Mouse (Mus musculus) stomach, embryonic 14.5 days (tissue): ENCODE measurements around the gene Slc44a3. TPM values are rescaled to one million over a fixed set of nuclear protein-coding genes. Genes with fewer than 3 reads are reported as not detected.
"Not testable (repeated sequence)": the region's sequence is repeated elsewhere in the genome, so short reads cannot be mapped to it uniquely, and the experiment has no call there.

Source experiments
- ATAC-seq: fragments of 200-750 bp; cut with Nextera tagmentation; 2 replicates; pipeline ENCODE4 v1.8.0; 2017; ENCODE audit warnings: low read depth, moderate TSS enrichment; ENCODE audit not compliant: insufficient number of reproducible peaks, insufficient read depth, low FRiP score
- H3K27ac ChIP-seq: fragments of 300-500 bp; sonication (generic); 2 replicates; pipeline ENCODE4 v1.5.1; 2014; ENCODE audit warnings: mild to moderate bottlenecking, low read length, moderate library complexity, mixed read lengths
- H3K27me3 ChIP-seq: fragments of 300-500 bp; sonication (generic); 2 replicates; pipeline ENCODE4 v1.6.1; 2014; ENCODE audit warnings: low read length, control low read depth, mixed read lengths; ENCODE audit not compliant: control insufficient read depth, insufficient read depth
- H3K36me3 ChIP-seq: fragments of 300-500 bp; sonication (generic); 2 replicates; pipeline ENCODE4 v1.6.1; 2014; ENCODE audit warnings: mild to moderate bottlenecking, control low read depth, low read length, moderate library complexity, mixed read lengths; ENCODE audit not compliant: control insufficient read depth, insufficient read depth
- H3K4me1 ChIP-seq: fragments of 300-500 bp; sonication (generic); 2 replicates; pipeline ENCODE4 v1.6.1; 2014; ENCODE audit warnings: low read length, control low read depth, mixed read lengths; ENCODE audit not compliant: control insufficient read depth, insufficient read depth
- H3K4me2 ChIP-seq: fragments of 300-500 bp; sonication (generic); replicated peaks from 2 replicates; pipeline ENCODE4 v1.6.1; 2014; ENCODE audit warnings: low read depth, low read length, control low read depth
- H3K4me3 ChIP-seq: fragments of 300-500 bp; sonication (generic); 2 replicates; pipeline ENCODE4 v1.5.1; 2014; ENCODE audit warnings: low read depth, low read length, control low read depth
- H3K9ac ChIP-seq: fragments of 300-500 bp; sonication (generic); replicated peaks from 2 replicates; pipeline ENCODE4 v1.6.1; 2014; ENCODE audit warnings: low read depth, mild to moderate bottlenecking, control low read depth, low read length, moderate library complexity, mixed read lengths
- H3K9me3 ChIP-seq: fragments of 300-500 bp; sonication (generic); 2 replicates; pipeline ENCODE4 v1.6.1; 2016; ENCODE audit warnings: low read depth, low read length, control low read depth; ENCODE audit not compliant: control insufficient read depth
- WGBS: fragments of 180-500 bp; shearing (Covaris S2); extraction: QIAGEN DNeasy Blood & Tissue Kit; methylation state at CpG from one replicate; pipeline ENCODE4 v1.1.7; 2014; 5-methylcytosine and 5-hydroxymethylcytosine counted together
- polyA plus RNA-seq: library from polyadenylated mRNA; unstranded; fragments of >200 nt; fragmentation: Nextera tagmentation; extraction: Ambion mirVana; gene quantifications from 2 replicates; pipeline ENCODE4 v1.2.1, GENCODE M21; 2014

Gene Slc44a3
- polyA plus RNA-seq, 1 experiment from 2014 or later = 29.9 TPM

- Histone ChIP-seq H3K36me3 (no peaks in the 10 kb centered on the region), H3K9me3 (no peaks in the 10 kb centered on the region), H3K9ac (no peak overlapping the region), H3K27ac (no peak overlapping the region; the same call in 1 of the 2 replicates), H3K27me3 (no peaks in the 10 kb centered on the region), H3K4me2 (no peak overlapping the region), H3K4me3 (no peak overlapping the region), H3K4me1 (peaks cover 9% of the 10 kb centered on the region; the same call in 1 of the 2 replicates)
- WGBS = 53% methylated on average over 5 of the region's 5 CpGs
- ATAC-seq = no peak
Observed at GRCm38 (mm10) chr3:121540621-121541020, 8.4 kb upstream of the Slc44a3 start.

DNA sequence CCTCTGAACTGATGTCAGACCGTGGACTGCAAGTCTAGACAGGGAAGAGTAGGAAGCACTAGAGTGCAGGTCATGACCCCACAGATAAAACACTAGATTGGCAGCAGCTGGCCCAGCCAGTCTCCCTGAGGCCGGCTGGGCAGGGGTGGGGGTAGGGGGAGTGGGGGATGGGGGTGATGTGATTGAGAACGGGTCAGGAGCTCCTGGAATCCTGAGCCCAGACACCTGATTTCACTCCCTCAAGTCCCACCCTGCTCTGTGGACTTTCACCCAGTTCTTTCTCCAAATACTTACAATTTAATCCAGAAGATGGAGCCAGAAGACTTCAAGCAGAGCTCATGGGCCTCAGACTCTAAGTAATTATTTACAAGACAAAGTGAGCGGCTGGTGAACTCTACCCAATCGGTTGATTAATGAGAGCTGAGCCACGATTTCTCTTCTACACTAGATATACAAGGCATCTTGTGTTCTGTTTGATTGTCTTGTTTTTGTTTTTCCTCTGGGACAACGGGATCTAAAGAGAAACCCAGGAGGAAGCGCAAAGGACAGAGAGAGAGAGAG lies 7.7 kb upstream of the Slc44a3 start:
- no peaks in the 10 kb centered on the region for H3K9me3 ChIP-seq
- H3K36me3 ChIP-seq = no peaks in the 10 kb centered on the region
- no peak overlapping the region for H3K4me3 ChIP-seq
- no peak; the same call in 1 of the 2 replicates for ATAC-seq
- no peak overlapping the region for H3K9ac ChIP-seq
- H3K4me2 ChIP-seq = 0 out of 2 replicates have a peak overlapping the region, but pooled peaks have one; percentile 15
- H3K27ac ChIP-seq = no peak overlapping the region; the same call in 1 of the 2 replicates
- H3K4me1 ChIP-seq = peaks cover 9% of the 10 kb centered on the region; the same call in 1 of the 2 replicates
- no peaks in the 10 kb centered on the region for H3K27me3 ChIP-seq
- 3% methylated on average over 8 of the region's 8 CpGs for WGBS

GRCm38 (mm10) chr3:121538847-121539246 lies 6.6 kb upstream of the Slc44a3 start:
- not testable (repeated sequence) for ATAC-seq, H3K4me2 ChIP-seq, H3K4me1 ChIP-seq, H3K36me3 ChIP-seq, H3K9ac ChIP-seq, H3K27me3 ChIP-seq, H3K4me3 ChIP-seq, H3K9me3 ChIP-seq, H3K27ac ChIP-seq
- WGBS = 79% methylated on average over 3 of the region's 3 CpGs

GRCm38 (mm10) chr3:121537996-121538395 lies 5.8 kb upstream of the Slc44a3 start:
- Histone ChIP-seq H3K4me2 (no peak overlapping the region), H3K4me3 (no peak overlapping the region), H3K27me3 (no peaks in the 10 kb centered on the region), H3K36me3 (no peaks in the 10 kb centered on the region), H3K9me3 (no peaks in the 10 kb centered on the region), H3K9ac (no peak overlapping the region), H3K27ac (no peak overlapping the region), H3K4me1 (peaks cover 9% of the 10 kb centered on the region; the same call in 1 of the 2 replicates)
- no peak for ATAC-seq
- 84% methylated on average over 3 of the region's 3 CpGs for WGBS

DNA sequence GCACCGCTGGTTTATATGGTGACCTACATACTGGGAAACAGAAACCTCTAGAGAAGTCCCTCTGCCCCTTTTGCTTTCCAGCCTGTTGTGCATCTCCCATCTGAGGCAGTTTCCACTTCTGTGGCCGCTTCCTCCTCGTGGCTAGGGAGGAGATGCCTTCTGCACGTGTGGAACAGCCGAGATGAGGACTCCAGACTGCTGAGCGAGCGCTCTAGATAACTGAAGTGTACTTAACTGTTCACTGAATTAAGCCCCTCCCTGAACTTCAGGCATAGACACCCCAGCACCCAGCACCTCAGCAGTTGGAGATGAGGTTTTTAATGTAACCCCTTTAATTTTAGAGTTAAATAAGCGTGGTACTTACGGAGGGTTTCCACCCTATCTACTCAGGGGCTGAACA lies 4.6 kb upstream of the Slc44a3 start:
- Histone ChIP-seq H3K4me3 (no peak overlapping the region), H3K9me3 (no peaks in the 10 kb centered on the region), H3K9ac (no peak overlapping the region), H3K27me3 (no peaks in the 10 kb centered on the region), H3K4me2 (no peak overlapping the region), H3K36me3 (no peaks in the 10 kb centered on the region), H3K27ac (no peak overlapping the region), H3K4me1 (peaks cover 16% of the 10 kb centered on the region)
- ATAC-seq = no peak
- 75% methylated on average over 9 of the region's 9 CpGs for WGBS

DNA sequence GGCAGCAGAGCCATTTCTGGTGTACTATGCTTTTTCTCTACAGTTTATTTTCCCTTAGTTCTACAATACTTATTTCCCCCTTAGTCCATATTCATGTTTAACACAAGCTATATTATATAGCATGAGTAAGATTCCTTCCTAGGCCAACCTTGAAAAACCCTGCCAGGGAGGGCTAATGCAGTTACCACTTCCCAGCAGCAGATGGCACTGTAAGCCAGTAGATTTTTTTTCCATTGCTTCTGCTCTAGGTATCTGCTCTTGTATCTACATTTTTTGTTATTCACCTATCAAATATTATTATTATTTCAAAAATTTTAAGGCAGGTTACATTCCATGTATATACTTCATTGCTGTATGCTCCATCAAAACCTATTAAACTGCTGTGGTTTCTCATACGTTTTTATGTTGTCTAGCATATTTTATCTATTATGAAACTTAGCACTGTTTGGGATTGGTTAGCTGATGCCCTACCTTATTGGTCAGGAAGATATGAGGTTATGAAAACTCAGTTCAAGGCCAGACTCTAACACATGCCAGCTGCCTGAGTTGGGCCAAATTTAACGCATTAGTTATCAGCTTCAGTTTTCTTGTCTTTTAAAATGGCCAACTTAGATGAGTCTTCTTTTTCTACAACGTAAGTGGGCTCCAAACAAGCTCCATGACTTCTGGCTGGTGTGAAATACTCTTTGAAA lies 3.8 kb upstream of the Slc44a3 start:
- Histone ChIP-seq H3K4me3 (no peak overlapping the region), H3K9ac (no peak overlapping the region), H3K4me2 (no peak overlapping the region), H3K27ac (no peak overlapping the region), H3K9me3 (no peaks in the 10 kb centered on the region), H3K27me3 (no peaks in the 10 kb centered on the region), H3K36me3 (no peaks in the 10 kb centered on the region), H3K4me1 (peaks cover 23% of the 10 kb centered on the region)
- WGBS = 85% methylated on average over 3 of the region's 3 CpGs
- ATAC-seq = no peak

DNA sequence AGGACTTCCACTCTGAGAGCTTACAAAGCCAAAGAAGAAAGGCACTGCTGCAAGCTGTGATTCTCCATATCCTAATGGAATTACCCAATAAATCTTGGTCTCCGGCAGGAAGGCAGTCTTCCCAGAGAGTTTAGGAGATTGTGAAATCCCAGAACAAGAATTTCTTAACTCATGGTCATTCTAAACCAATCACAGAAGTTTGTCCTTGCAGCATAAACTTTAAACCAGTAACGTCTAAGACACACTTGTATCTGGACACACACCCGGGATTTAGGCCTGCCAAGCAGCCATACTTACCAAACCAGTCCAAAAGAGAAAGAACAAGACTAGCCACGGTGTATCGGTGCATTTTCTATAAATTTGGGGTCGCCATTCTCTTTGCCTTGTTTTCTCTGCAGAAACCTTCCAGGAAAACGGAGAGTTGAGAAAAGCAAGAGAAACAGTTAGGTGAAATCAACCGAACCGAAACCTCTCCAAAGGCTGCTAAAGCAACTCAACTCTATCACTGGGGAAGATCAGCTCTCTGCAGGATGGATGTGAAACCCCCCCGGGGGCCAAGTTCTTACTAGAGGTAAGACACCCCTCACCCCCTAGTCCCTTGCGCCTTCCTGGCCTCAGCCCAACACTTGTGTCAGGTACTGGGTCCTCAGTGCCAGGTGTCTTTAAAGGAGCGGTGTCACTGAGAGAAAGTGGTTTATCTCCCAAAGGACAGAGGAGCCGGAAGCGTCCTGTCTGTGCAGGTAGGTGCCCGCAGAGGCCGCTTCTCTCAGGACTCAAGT lies 645 bp downstream of the Slc44a3 start:
- Histone ChIP-seq H3K9ac (peak overlapping the region; percentile 25; the same call in 1 of the 2 replicates), H3K27ac (peak overlapping the region; percentile 90)

GRCm38 (mm10) chr3:121530546-121531258 lies 1.5 kb downstream of the Slc44a3 start:
- H3K9me3 ChIP-seq = no peaks in the 10 kb centered on the region
- 39% methylated on average over 10 of the region's 10 CpGs for WGBS
- peak overlapping the region; percentile 34; the same call in 1 of the 2 replicates for H3K4me3 ChIP-seq
- peak; percentile 70 for ATAC-seq
- no peaks in the 10 kb centered on the region for H3K27me3 ChIP-seq
- H3K4me2 ChIP-seq = peak overlapping the region; percentile 48
- H3K9ac ChIP-seq = no peak overlapping the region
- H3K27ac ChIP-seq = peak overlapping the region; percentile 90
- peaks cover 45% of the 10 kb centered on the region for H3K4me1 ChIP-seq
- H3K36me3 ChIP-seq = no peaks in the 10 kb centered on the region

More for the DNA sequence above, 645 bp downstream of the Slc44a3 start:
- ATAC-seq = peak; percentile 1; the same call in 1 of the 2 replicates
- 34% methylated on average over 16 of the region's 16 CpGs for WGBS
- Histone ChIP-seq H3K4me2 (peak overlapping the region; percentile 48), H3K9me3 (no peaks in the 10 kb centered on the region), H3K4me1 (peaks cover 39% of the 10 kb centered on the region), H3K27me3 (no peaks in the 10 kb centered on the region), H3K4me3 (peak overlapping the region; percentile 34), H3K36me3 (no peaks in the 10 kb centered on the region)
